Mouse (Mus musculus) forebrain, embryonic 14.5 days (tissue): ENCODE results near the gene Chn1. TPM values are rescaled to one million over a fixed set of nuclear protein-coding genes. Genes with fewer than 3 reads are reported as not detected.

Experiments
- ATAC-seq: fragments of 200-750 bp; cut with Nextera tagmentation; 2 replicates; pipeline ENCODE4 v1.8.0; 2017; ENCODE audit warnings: mild to moderate bottlenecking, moderate library complexity
- DNase-seq: peaks from one replicate; pipeline ENCODE4 v3.0.0-alpha.2; 2015; ENCODE audit warnings: low spot score
- H3K27ac ChIP-seq: fragments of 300-500 bp; sonication (generic); 2 replicates; pipeline ENCODE4 v1.5.1; 2014; ENCODE audit warnings: low read depth, mild to moderate bottlenecking, control low read depth, low read length, moderate library complexity
- H3K27me3 ChIP-seq: fragments of 300-500 bp; sonication (generic); replicated peaks from 2 replicates; pipeline ENCODE4 v1.6.1; 2014; ENCODE audit warnings: low read length, control low read depth, mixed read lengths; ENCODE audit not compliant: control insufficient read depth, insufficient read depth
- H3K36me3 ChIP-seq: fragments of 300-500 bp; sonication (generic); 2 replicates; pipeline ENCODE4 v1.6.1; 2014; ENCODE audit warnings: low read length, control low read depth; ENCODE audit not compliant: control insufficient read depth, insufficient read depth
- H3K4me1 ChIP-seq: fragments of 300-500 bp; sonication (generic); 2 replicates; pipeline ENCODE4 v1.6.1; 2014; ENCODE audit warnings: antibody characterized with exemption, low read length, control low read depth; ENCODE audit not compliant: control insufficient read depth, insufficient read depth
- H3K4me2 ChIP-seq: fragments of 300-500 bp; sonication (generic); 2 replicates; pipeline ENCODE4 v1.6.1; 2014; ENCODE audit warnings: mild to moderate bottlenecking, control low read depth, low read length
- H3K4me3 ChIP-seq: fragments of 300-500 bp; sonication (generic); 2 replicates; pipeline ENCODE4 v1.5.1; 2014; ENCODE audit warnings: low read depth, low read length, control low read depth
- H3K9ac ChIP-seq: fragments of 300-500 bp; sonication (generic); 2 replicates; pipeline ENCODE4 v1.6.1; 2014; ENCODE audit warnings: mild to moderate bottlenecking, low read length, control low read depth, moderate library complexity
- H3K9me3 ChIP-seq: fragments of 300-500 bp; sonication (generic); replicated peaks from 2 replicates; pipeline ENCODE4 v1.6.1; 2016; ENCODE audit warnings: low read length, control low read depth, mixed read lengths; ENCODE audit not compliant: control insufficient read depth
- WGBS: fragments of 180-500 bp; shearing (Covaris S2); extraction: QIAGEN DNeasy Blood & Tissue Kit; methylation state at CpG from one replicate; pipeline ENCODE4 v1.1.7; 2014; 5-methylcytosine and 5-hydroxymethylcytosine counted together
- polyA plus RNA-seq: library from polyadenylated mRNA; unstranded; fragments of >200 nt; fragmentation: Nextera tagmentation; extraction: Ambion mirVana; gene quantifications from 2 replicates; pipeline ENCODE4 v1.2.1, GENCODE M21; 2014

Chn1 gene
- polyA plus RNA-seq, 1 experiment from 2014 or later, result 93.5 TPM

DNA sequence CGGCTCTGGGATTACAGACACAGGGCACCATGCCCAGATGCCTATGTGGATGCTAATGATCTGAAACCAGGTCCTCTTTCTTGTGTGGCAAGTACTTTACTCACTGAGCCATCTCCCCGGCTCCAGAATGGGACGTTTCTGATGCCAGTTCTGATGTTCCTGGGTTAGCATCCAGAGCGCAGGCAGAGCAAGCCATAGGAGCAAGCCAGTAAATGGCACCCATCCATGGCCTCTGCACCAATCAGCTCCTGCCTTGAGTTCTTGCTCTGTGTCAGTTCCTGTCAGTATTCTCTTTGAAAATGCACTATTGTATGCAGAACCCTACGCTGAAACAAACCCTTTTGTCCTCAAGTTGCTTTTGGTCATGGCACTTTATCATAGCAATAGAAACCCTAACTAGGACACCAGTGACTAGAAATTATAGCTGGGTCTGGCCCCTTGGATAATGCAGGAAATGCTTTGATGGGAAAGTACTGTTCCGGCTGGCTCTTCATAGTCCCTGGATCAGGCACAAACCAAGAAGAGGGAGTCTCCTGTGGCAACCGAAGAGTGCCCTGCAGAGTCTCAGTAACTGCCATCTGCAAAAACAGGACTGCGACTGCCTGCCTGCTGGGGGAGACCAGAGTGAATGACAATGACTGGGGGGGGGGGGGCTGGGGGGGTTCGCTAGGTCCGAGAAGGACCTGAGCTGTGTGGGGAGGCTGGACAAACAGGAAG lies 188.6 kb downstream of the Chn1 start:
- 0 out of 2 replicates have a peak, but pooled peaks cover 4% of the 10 kb centered on the region for H3K27me3 ChIP-seq
- H3K9ac ChIP-seq, result no peak overlapping the region
- H3K9me3 ChIP-seq, result no peaks in the 10 kb centered on the region
- H3K36me3 ChIP-seq, result no peaks in the 10 kb centered on the region
- peaks cover 6% of the 10 kb centered on the region for H3K4me1 ChIP-seq
- no peak for ATAC-seq
- no peak overlapping the region for H3K4me2 ChIP-seq
- H3K27ac ChIP-seq, result no peak overlapping the region
- H3K4me3 ChIP-seq, result no peak overlapping the region
- whole genome bisulfite sequencing, result 50% methylated on average over 10 of the region's 10 CpGs
- DNase-seq, result no peak

DNA sequence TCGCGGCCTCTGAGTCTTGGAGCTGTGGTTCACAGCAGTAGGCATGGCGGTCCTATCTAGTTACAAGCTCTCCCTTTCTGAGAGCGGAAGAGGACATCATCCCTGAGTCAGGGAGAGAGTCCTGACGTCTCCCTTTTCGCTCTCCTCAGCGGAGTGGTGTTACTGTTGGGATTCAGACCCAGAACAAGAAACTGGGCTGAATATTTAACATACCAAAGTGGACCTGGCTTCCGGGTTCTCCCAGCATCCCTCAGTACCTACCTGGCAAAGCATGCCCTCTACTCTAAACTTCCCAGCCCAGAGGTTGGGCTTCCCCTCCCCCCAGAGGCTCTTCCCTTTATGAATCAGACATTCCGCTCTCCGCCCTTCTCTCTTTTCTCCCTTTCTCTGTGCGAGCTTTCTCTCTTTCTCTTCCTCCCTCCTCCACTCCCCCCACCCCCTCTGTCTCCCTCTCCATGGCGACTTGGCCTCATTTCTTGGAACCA lies 189.8 kb downstream of the Chn1 start:
- ATAC-seq (peak; percentile 45; the same call in 1 of the 2 replicates), DNase-seq (peak; percentile 31)
- Histone ChIP-seq H3K27me3 (0 out of 2 replicates have a peak, but pooled peaks cover 4% of the 10 kb centered on the region), H3K4me3 (peak overlapping the region; percentile 29), H3K4me1 (peaks cover 5% of the 10 kb centered on the region), H3K4me2 (peak overlapping the region; percentile 65), H3K9me3 (no peaks in the 10 kb centered on the region), H3K36me3 (no peaks in the 10 kb centered on the region), H3K27ac (no peak overlapping the region), H3K9ac (peak overlapping the region; percentile 53)
- 10% methylated on average over 12 of the region's 12 CpGs for WGBS

DNA sequence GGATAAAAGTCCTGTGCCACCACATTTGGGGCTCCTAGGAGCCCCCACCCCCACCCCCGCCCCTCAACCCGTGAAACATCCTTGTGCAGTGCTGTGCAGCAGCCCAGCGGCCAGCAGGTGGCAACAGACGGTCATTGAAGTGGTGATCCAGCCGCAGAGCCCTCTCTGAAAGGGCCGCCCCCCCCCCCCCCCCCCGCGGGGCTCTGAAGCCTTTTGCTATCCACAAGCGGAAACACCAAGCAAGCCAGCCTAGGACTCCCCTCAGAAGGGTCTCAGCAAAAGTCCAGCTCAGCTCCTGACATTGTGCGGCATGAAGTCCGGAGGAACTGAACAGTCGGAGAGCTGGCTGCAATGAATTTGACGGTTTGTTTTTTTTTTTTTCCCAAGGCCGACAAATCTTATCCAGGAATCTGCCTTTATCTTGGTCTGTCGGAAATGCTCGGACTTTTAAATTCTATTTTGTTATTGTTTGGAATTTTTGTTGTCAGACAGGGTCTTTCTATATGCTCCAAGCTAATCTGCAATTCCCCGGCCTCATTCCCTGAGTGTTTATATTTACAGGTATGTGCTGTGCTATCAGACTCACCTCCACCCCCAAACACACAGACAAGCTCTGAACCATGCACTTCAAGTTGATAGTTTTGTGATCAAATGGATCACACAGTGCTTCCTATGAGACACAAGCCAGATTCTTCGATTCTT lies 190.3 kb downstream of the Chn1 start:
- H3K4me3 ChIP-seq, result peak overlapping the region; percentile 29
- no peaks in the 10 kb centered on the region for H3K9me3 ChIP-seq
- peak overlapping the region; percentile 65 for H3K4me2 ChIP-seq
- no peaks in the 10 kb centered on the region; the same call in 1 of the 2 replicates for H3K4me1 ChIP-seq
- no peaks in the 10 kb centered on the region for H3K36me3 ChIP-seq
- 0 out of 2 replicates have a peak, but pooled peaks cover 4% of the 10 kb centered on the region for H3K27me3 ChIP-seq
- DNase-seq, result peak; percentile 87
- no peak overlapping the region for H3K27ac ChIP-seq
- WGBS, result 4% methylated on average over 16 of the region's 18 CpGs
- H3K9ac ChIP-seq, result peak overlapping the region; percentile 53
- peak; percentile 88 for ATAC-seq

DNA sequence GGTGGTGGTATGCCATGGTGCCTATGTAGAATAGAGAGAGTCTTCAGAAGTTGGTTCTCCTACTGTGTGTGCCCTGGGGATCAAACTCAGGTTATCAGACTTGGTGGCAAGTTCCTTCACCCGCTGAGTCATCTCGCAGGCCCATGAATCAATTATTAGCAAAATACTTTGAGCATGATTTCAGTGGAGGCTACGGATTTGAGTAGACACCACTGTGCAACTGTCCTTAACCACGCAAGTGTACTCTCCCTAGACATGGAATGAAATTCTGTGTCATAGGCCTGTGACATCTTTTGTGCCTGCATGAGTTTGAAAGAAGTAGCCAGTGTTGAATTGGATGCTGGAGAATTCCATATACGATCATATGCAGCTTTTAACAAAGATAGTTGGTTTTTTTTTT lies 194.4 kb downstream of the Chn1 start:
- H3K4me3 ChIP-seq, result no peak overlapping the region
- no peaks in the 10 kb centered on the region for H3K9me3 ChIP-seq
- H3K4me1 ChIP-seq, result no peaks in the 10 kb centered on the region
- H3K9ac ChIP-seq, result no peak overlapping the region
- H3K36me3 ChIP-seq, result no peaks in the 10 kb centered on the region
- ATAC-seq (no peak), DNase-seq (no peak)
- no peak overlapping the region for H3K27ac ChIP-seq
- H3K27me3 ChIP-seq, result 0 out of 2 replicates have a peak, but pooled peaks cover 4% of the 10 kb centered on the region
- WGBS, result 97% methylated on average over 5 of the region's 5 CpGs
- H3K4me2 ChIP-seq, result no peak overlapping the region

DNA sequence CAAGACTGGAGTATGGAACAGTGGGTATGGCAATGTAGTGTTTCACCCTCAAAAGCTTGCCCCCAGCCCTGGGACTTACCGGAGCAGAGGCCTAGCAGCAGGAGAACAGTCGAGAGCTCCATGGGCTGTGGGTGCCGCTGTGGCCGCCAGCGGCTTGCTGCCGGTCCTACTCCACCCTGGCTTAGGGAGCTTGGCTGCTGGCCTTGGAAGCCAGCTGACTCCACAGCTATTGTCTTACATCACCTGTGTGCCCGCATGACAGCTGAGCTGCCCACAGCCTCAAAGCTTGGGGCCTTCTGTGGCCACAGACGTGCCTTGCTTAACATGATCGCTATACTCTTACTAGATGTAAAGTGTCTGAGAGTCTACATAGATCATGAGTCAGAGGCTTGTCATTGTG lies 195.0 kb downstream of the Chn1 start, which contains the start of gene Chrna1:
Gene Chrna1 (minus strand): TSS at position 173 of the 400 bp plus-strand sequence.
- H3K9ac ChIP-seq, result no peak within 1 kb of the TSS
- no peak for DNase-seq
- no peaks in the 10 kb centered on the region for H3K36me3 ChIP-seq
- H3K4me2 ChIP-seq, result no peak within 1 kb of the TSS
- 91% methylated on average over 9 of the region's 9 CpGs for WGBS
- no peak within 1 kb of the TSS for H3K4me3 ChIP-seq
- no peak within 1 kb of the TSS for H3K27ac ChIP-seq
- H3K4me1 ChIP-seq, result no peaks in the 10 kb centered on the region
- 0 out of 2 replicates have a peak, but pooled peaks cover 4% of the 10 kb centered on the region for H3K27me3 ChIP-seq
- no peak for ATAC-seq
- no peaks in the 10 kb centered on the region for H3K9me3 ChIP-seq

DNA sequence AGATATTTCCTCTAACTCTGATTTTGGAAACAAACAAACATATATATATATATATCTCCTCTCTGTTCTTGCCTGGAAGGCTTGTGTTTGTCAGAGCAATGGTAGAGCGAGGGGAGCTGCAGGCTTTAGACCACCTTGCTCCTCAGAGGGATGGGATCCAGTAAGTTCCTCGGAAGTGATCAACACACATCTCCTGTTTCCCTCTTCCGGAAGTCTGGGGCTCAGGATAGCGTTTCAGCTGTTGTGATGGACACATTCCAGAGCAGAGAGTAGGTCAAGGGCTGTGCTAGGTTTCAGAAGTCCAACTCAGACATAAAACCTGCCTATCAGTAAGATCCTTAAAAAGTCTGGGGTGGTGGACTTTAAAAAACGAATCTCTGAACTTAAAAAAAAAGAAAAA lies 196.0 kb downstream of the Chn1 start:
- no peaks in the 10 kb centered on the region for H3K36me3 ChIP-seq
- H3K27ac ChIP-seq, result no peak overlapping the region
- no peaks in the 10 kb centered on the region for H3K4me1 ChIP-seq
- ATAC-seq (no peak), DNase-seq (no peak)
- no peak overlapping the region for H3K4me3 ChIP-seq
- H3K9ac ChIP-seq, result no peak overlapping the region
- 67% methylated on average over 5 of the region's 5 CpGs for WGBS
- H3K9me3 ChIP-seq, result no peaks in the 10 kb centered on the region
- no peak overlapping the region for H3K4me2 ChIP-seq
- 0 out of 2 replicates have a peak, but pooled peaks cover 4% of the 10 kb centered on the region for H3K27me3 ChIP-seq

DNA sequence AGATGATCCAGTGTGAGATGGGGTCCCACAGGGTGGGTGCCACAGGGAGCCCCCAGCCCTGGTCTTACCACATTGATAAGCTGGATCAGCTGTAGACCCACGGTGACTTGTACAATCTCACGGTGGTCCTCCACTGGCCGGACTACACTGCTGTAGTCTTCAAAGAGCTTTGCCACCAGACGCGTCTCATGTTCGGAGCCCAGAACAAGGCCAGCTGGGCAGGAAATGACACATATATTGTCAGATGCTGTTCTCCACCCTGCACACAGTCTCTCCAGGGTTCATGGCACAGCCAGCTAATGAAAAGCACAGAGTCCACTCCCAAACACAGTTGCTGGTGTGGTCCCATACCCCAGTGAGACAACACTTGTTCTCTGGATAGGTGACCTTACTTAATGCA lies 200.7 kb downstream of the Chn1 start:
- ATAC-seq (no peak), DNase-seq (no peak)
- no peak overlapping the region for H3K27ac ChIP-seq
- 95% methylated on average over 6 of the region's 6 CpGs for WGBS
- no peaks in the 10 kb centered on the region for H3K9me3 ChIP-seq
- no peak overlapping the region for H3K4me2 ChIP-seq
- peaks cover 4% of the 10 kb centered on the region; the same call in 1 of the 2 replicates for H3K4me1 ChIP-seq
- no peak overlapping the region for H3K9ac ChIP-seq
- no peak overlapping the region for H3K4me3 ChIP-seq
- H3K36me3 ChIP-seq, result no peaks in the 10 kb centered on the region
- H3K27me3 ChIP-seq, result no peaks in the 10 kb centered on the region

DNA sequence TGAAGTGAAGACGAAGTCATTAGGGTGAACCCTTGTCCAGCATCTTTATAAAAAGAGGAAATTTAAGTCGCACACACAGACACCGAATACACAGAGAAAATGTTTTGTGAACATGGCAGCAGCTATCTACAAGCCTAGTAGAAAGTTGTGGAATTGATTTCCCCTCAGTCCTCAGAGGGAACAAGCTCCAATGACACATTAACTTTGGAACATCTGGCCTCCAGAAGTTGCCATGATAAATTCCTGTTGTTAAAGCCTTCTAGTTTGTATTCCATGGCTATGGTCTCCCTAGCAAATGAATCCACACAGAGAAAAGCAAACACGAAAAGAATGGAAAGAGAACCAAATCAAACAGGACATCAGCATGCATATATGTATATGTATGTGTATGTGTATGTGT lies 201.6 kb downstream of the Chn1 start:
- Histone ChIP-seq H3K36me3 (no peaks in the 10 kb centered on the region), H3K27me3 (no peaks in the 10 kb centered on the region), H3K9ac (no peak overlapping the region), H3K4me3 (no peak overlapping the region), H3K4me2 (no peak overlapping the region), H3K9me3 (no peaks in the 10 kb centered on the region), H3K4me1 (peaks cover 4% of the 10 kb centered on the region; the same call in 1 of the 2 replicates), H3K27ac (peak overlapping the region; percentile 83; the same call in 1 of the 2 replicates)
- DNase-seq, result no peak
- no peak for ATAC-seq
- 88% methylated on average over 4 of the region's 4 CpGs for WGBS
